11 mouse cellular contexts compared by ENCODE assay signal in genomic region chr2:179978250-179978649, GRCm38 (mm10). TPM values are rescaled to one million over a fixed set of nuclear protein-coding genes. Genes with fewer than 3 reads are reported as not detected.
DNase-seq lines count a peak whose midpoint lies in the region; ATAC-seq and TF ChIP-seq lines count a peak whose summit lies in the region.
"Had no signal": no experiment of that assay in that cellular context is flagged by ENCODE, and none has a peak within 500 bp of the region (broad histone marks: within the 10 kb centered on the region; RNA-seq: fewer than 3 reads in every experiment).

No protein-coding gene starts in this region.

- no peaks in the 10 kb centered on the region for H3K36me3 ChIP-seq in hindbrain, embryonic 12.5 days
- H3K36me3 ChIP-seq in hindbrain, postnatal 0 days (ENCODE audit: insufficient read depth, low read length): no peaks in the 10 kb centered on the region
- no peaks in the 10 kb centered on the region for H3K36me3 ChIP-seq in midbrain, embryonic 13.5 days
- no peaks in the 10 kb centered on the region for H3K36me3 ChIP-seq in midbrain, embryonic 10.5 days
- H3K36me3 ChIP-seq: heart, embryonic 13.5 days had no signal

- H3K4me1 ChIP-seq in cerebellum, adult 2 months (ENCODE audit: control insufficient read depth, insufficient read depth, low read length): peaks cover 27% of the 10 kb centered on the region
- H3K4me1 ChIP-seq in hindbrain, embryonic 12.5 days: peaks cover 28% of the 10 kb centered on the region
- peaks cover 14% of the 10 kb centered on the region for H3K4me1 ChIP-seq in hindbrain, postnatal 0 days (ENCODE audit: insufficient read depth, low read length)
- peaks cover 31% of the 10 kb centered on the region for H3K4me1 ChIP-seq in midbrain, embryonic 13.5 days (replicated peaks)
- H3K4me1 ChIP-seq in midbrain, embryonic 10.5 days: peaks cover 33% of the 10 kb centered on the region

- peak overlapping the region; percentile 55; the same call in 1 of the 2 replicates for H3K4me2 ChIP-seq in hindbrain, embryonic 12.5 days (replicated peaks)
- no peak overlapping the region for H3K4me2 ChIP-seq in hindbrain, postnatal 0 days (ENCODE audit: low read depth, low read length)
- peak overlapping the region; percentile 57 for H3K4me2 ChIP-seq in midbrain, embryonic 13.5 days (replicated peaks)

- H3K9me3 ChIP-seq in hindbrain, embryonic 12.5 days (replicated peaks): no peaks in the 10 kb centered on the region
- no peaks in the 10 kb centered on the region for H3K9me3 ChIP-seq in hindbrain, postnatal 0 days (ENCODE audit: low read length)
- H3K9me3 ChIP-seq in midbrain, embryonic 13.5 days: no peaks in the 10 kb centered on the region
- no peaks in the 10 kb centered on the region for H3K9me3 ChIP-seq in midbrain, embryonic 10.5 days (replicated peaks)
- H3K9me3 ChIP-seq: heart, embryonic 13.5 days had no signal

- DNase-seq in cerebellum, adult 2 months: peak in 1 of 2 experiments; percentile 30
- no peak for DNase-seq in cerebellum, adult 9-10 months
- DNase-seq in hindbrain, postnatal 0 days (ENCODE audit: low spot score): no peak
- DNase-seq in midbrain, embryonic 10.5 days (ENCODE audit: low spot score): no peak
- DNase-seq in naive thymus-derived CD4-positive, alpha-beta T cell, adult 2 months (ENCODE audit: low read depth): peak; percentile 39
- no peak for DNase-seq in natural killer cell, adult 2 months (ENCODE audit: low spot score in 2 of 2)
- DNase-seq: kidney, adult 18-20 months; kidney, postnatal 25 days had no signal

- WGBS in cerebellum, adult 2 months: 78% methylated on average over 3 of the region's 3 CpGs
- WGBS in hindbrain, embryonic 12.5 days: 80% methylated on average over 3 of the region's 3 CpGs
- WGBS in hindbrain, postnatal 0 days: 90% methylated on average over 3 of the region's 3 CpGs
- whole genome bisulfite sequencing in midbrain, embryonic 13.5 days: 77% methylated on average over 3 of the region's 3 CpGs
- WGBS in midbrain, embryonic 10.5 days: 74% methylated on average over 3 of the region's 3 CpGs

- H3K4me3 ChIP-seq in cerebellum, adult 2 months (replicated peaks; ENCODE audit: insufficient read depth, low read depth, low read length): no peak overlapping the region
- no peak overlapping the region for H3K4me3 ChIP-seq in hindbrain, embryonic 12.5 days
- no peak overlapping the region for H3K4me3 ChIP-seq in hindbrain, postnatal 0 days (ENCODE audit: low read length)
- peak overlapping the region; percentile 86; the same call in 1 of the 2 replicates for H3K4me3 ChIP-seq in midbrain, embryonic 13.5 days (replicated peaks)
- H3K4me3 ChIP-seq in midbrain, embryonic 10.5 days: no peak overlapping the region

- H3K9ac ChIP-seq in hindbrain, embryonic 12.5 days: no peak overlapping the region
- no peak overlapping the region for H3K9ac ChIP-seq in hindbrain, postnatal 0 days (replicated peaks; ENCODE audit: low read length)
- no peak overlapping the region for H3K9ac ChIP-seq in midbrain, embryonic 13.5 days (replicated peaks)

- TF ChIP-seq CTCF in cerebellum, adult 2 months (IDR thresholded peaks at IDR 0.05; ENCODE audit: borderline replicate concordance, insufficient read depth, low read depth, low read length): no peak
- no peak for TF ChIP-seq CTCF in hindbrain, postnatal 0 days (IDR thresholded peaks at IDR 0.05; ENCODE audit: low read depth)

- no peaks in the 10 kb centered on the region for H3K27me3 ChIP-seq in cerebellum, adult 2 months (ENCODE audit: control insufficient read depth, insufficient read depth, low read length)
- H3K27me3 ChIP-seq in hindbrain, embryonic 12.5 days: no peaks in the 10 kb centered on the region
- no peaks in the 10 kb centered on the region for H3K27me3 ChIP-seq in hindbrain, postnatal 0 days (ENCODE audit: insufficient read depth, low read length)
- no peaks in the 10 kb centered on the region for H3K27me3 ChIP-seq in midbrain, embryonic 13.5 days
- no peaks in the 10 kb centered on the region for H3K27me3 ChIP-seq in midbrain, embryonic 10.5 days (ENCODE audit: low read depth, poor library complexity, severe bottlenecking)
- H3K27me3 ChIP-seq: heart, embryonic 13.5 days had no signal

- TF ChIP-seq POLR2A in cerebellum, adult 2 months (IDR thresholded peaks at IDR 0.05; ENCODE audit: borderline replicate concordance, insufficient read depth, low read length): no peak

- ATAC-seq in hindbrain, embryonic 12.5 days (ENCODE audit: low FRiP score): no peak
- no peak for ATAC-seq in hindbrain, postnatal 0 days
- no peak for ATAC-seq in midbrain, embryonic 13.5 days

- H3K27ac ChIP-seq in cerebellum, adult 2 months (ENCODE audit: insufficient read depth, low read length): peak overlapping the region; percentile 97; the same call in 1 of the 2 replicates
- no peak overlapping the region for H3K27ac ChIP-seq in hindbrain, embryonic 12.5 days
- no peak overlapping the region for H3K27ac ChIP-seq in hindbrain, postnatal 0 days
- H3K27ac ChIP-seq in midbrain, embryonic 13.5 days: no peak overlapping the region
- no peak overlapping the region for H3K27ac ChIP-seq in midbrain, embryonic 10.5 days (replicated peaks)
- H3K27ac ChIP-seq: heart, embryonic 13.5 days had no signal

RNA-seq across cellular contexts. Expression of gene Taf4, which starts 1.8 kb away (rescaled TPM):
- polyA plus RNA-seq in cerebellum, adult 2 months (2012; rRNA removed): 15.2 TPM in 2 replicates
- 3.5 and 5.2 TPM in 2 replicates for polyA plus RNA-seq in hindbrain, embryonic 12.5 days (2016; fragmentation: Nextera tagmentation; extraction: Ambion mirVana)
- 12.1 and 13.6 TPM in 2 replicates for total RNA-seq in hindbrain, postnatal 0 days (2014; rRNA removed)
- 2.5 and 3.0 TPM in 2 replicates for polyA plus RNA-seq in hindbrain, postnatal 0 days (2015; fragmentation: Nextera tagmentation; extraction: Ambion mirVana)
- 4.1 and 4.5 TPM in 2 replicates for polyA plus RNA-seq in midbrain, embryonic 13.5 days (2015; fragmentation: Nextera tagmentation; extraction: Ambion mirVana)
- polyA plus RNA-seq in midbrain, embryonic 10.5 days (2016; fragmentation: Nextera tagmentation; extraction: Ambion mirVana): 3.5 and 4.0 TPM in 2 replicates

RNA-seq across cellular contexts. Expression of gene Lsm14b, which starts 46.5 kb away (rescaled TPM):
- polyA plus RNA-seq in cerebellum, adult 2 months (2012; rRNA removed): 77.3 and 79.3 TPM in 2 replicates
- 14.1 and 16.7 TPM in 2 replicates for polyA plus RNA-seq in hindbrain, embryonic 12.5 days (2016; fragmentation: Nextera tagmentation; extraction: Ambion mirVana)
- 88.2 and 102 TPM in 2 replicates for total RNA-seq in hindbrain, postnatal 0 days (2014; rRNA removed)
- 21.0 and 21.3 TPM in 2 replicates for polyA plus RNA-seq in hindbrain, postnatal 0 days (2015; fragmentation: Nextera tagmentation; extraction: Ambion mirVana)
- polyA plus RNA-seq in midbrain, embryonic 13.5 days (2015; fragmentation: Nextera tagmentation; extraction: Ambion mirVana): 20.9 and 24.8 TPM in 2 replicates
- polyA plus RNA-seq in midbrain, embryonic 10.5 days (2016; fragmentation: Nextera tagmentation; extraction: Ambion mirVana): 9.4 and 10.4 TPM in 2 replicates
